Mouse (Mus musculus): ENCODE data around the gene Adarb2.

GRCm38 (mm10) chr13:8785185-8785584 lies 582.5 kb downstream of the Adarb2 start:
- no peak for TF ChIP-seq POLR2A (IDR thresholded peaks at IDR 0.05; ENCODE audit: low read depth, low read length)
- TF ChIP-seq CTCF (IDR thresholded peaks at IDR 0.05; ENCODE audit: borderline replicate concordance, insufficient read depth, low read length) = peak; percentile 48; the same call in 1 of the 2 replicates

Measured in embryonic fibroblast, embryonic 13.5 days (primary cell).